Mouse (Mus musculus): ENCODE results near the gene Capn9.

GRCm38 (mm10) chr8:124663112-124663873, 87.4 kb downstream of the Capn9 start, which contains the start of gene 2310022B05Rik:
- TF ChIP-seq GATA1 (IDR thresholded peaks at IDR 0.05; ENCODE audit: low read length) (no peak), TAL1 (IDR thresholded peaks at IDR 0.05; ENCODE audit: low read length) (no peak)

Data from erythroblast, embryonic 14.5 days (primary cell).